Mouse (Mus musculus): ENCODE measurements at regions not wholly inside any gene's neighbourhood (a gene's known extent, or its start where the extent isn't known, plus 50 kb on each side); places are given as distances from the start of the nearest gene placed in this dataset.

DNA sequence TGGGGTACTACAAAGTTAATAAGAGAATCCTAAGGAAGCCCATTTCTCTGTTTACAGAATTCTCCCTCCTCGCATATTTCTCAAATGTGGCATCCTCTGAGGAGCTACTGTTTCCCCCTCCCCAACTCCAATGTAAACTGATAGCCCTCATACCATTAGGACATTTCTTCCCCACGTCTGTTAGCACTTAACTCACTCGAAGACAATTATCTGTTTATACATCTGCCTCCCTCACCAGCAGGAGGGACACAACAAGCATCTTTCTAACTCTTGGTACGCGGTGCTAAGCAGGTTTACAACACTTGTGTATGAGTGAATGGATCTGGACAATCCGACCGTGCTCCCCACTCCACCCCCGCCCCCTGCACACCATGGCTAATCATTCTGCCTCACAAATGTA, 324.8 kb downstream of the Sox4 start:
- no peak for ATAC-seq (ENCODE audit: extremely low read depth, insufficient number of reproducible peaks, low FRiP score, poor library complexity, severe bottlenecking)

DNA sequence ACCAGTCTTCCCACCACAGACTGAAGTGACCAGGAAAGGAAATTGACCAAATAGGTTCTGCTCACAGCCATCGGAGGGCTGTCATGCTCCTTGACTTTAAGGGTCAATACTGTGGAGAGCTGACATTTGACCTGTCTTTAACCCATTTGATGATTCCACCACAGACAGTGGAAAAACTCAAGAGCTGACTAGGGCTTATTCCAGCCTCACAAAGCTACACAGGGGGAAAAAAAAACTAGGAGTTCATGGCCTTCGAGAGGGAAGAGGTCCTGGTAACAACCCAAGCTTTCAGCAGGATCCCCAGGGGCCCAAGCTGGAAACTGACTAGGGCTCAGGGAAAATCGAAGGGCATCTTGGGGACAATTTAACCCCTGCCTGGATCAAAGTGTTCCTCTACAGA, 334.6 kb downstream of the Sox4 start:
- ATAC-seq (ENCODE audit: extremely low read depth, insufficient number of reproducible peaks, low FRiP score, poor library complexity, severe bottlenecking) = no peak

DNA sequence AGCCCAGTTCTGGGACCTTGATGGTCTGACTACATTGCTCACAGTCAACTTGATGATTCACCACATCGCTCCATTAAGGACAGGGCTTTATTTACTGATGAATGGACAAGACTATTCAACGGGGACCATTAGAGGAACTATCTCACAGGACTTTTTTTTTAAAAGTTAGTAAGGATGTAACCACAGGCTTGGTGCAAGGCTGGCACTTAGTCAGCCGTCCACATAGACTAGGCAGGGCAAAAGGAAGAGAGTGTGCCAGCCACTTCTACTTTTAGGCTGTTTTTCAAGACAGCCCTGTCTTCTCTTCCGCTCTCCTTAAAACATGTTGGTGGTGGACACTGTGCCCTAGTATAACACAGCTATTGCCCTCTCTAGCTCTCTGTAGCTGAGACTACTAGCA, 336.0 kb downstream of the Sox4 start:
- peak; percentile 16; the same call in 1 of the 2 replicates for ATAC-seq (ENCODE audit: extremely low read depth, insufficient number of reproducible peaks, low FRiP score, poor library complexity, severe bottlenecking)

DNA sequence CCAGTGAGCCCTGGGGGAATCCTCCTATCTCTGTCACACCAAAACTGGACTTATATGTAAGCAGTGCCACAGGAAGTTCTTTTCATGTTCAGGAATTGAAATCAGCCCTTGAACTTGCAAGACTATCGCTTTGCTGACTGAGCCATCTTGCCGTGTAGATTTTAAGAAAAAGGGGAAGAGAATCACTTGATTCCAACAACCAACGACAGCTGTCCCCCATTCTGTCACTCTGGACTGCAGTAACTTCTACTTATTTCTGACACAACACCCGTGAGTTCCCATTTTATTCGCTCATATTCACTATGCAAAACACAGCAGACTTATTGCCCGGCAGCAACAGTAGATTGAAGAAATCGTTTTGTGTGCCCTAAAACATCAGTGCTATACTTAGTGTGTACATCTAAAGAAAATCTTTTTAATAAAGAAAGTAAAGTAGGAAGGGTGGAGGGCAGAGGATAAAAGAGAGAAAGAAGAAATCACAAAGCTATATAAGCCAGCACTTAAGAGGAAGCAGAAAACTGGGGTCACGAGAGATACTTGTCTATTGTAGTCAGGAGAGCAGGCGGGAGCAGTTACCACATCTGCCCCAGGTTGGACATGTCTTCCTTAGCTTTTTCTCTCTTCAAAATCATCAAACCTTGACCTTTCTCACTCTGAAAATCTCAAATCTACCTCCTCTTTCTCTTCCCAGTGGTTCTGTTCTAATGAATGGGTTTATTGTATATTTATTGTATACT, 336.7 kb downstream of the Sox4 start:
- ATAC-seq (ENCODE audit: extremely low read depth, insufficient number of reproducible peaks, low FRiP score, poor library complexity, severe bottlenecking) = peak; percentile 26; the same call in 1 of the 2 replicates

DNA sequence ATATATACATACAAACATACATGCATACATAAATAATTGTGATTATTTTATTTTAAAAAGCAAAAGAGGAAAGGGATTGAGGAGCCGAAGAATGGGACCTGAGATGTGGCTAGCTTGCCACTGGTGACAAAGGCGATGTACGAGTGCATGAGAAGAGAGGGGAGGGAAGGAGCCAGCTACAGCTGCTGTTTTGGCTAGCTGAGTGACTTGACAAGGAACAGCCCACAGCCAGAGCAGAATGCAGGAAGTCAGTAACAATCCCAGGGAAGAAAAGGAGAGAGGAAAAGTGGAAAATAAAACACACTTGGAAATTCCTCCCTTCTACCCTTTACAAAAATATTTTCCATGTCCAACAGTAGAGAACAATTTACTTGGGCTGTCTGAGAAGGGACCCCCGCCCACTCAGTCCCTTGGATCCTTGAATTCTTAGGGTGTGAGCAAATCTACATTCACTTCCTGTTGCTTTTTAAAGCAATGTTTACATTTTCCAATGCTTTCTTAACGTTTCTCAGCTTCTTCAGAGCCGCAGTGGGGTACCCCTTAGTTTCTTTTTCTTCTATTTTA, 345.9 kb downstream of the Sox4 start:
- ATAC-seq (ENCODE audit: extremely low read depth, insufficient number of reproducible peaks, low FRiP score, poor library complexity, severe bottlenecking) = no peak

DNA sequence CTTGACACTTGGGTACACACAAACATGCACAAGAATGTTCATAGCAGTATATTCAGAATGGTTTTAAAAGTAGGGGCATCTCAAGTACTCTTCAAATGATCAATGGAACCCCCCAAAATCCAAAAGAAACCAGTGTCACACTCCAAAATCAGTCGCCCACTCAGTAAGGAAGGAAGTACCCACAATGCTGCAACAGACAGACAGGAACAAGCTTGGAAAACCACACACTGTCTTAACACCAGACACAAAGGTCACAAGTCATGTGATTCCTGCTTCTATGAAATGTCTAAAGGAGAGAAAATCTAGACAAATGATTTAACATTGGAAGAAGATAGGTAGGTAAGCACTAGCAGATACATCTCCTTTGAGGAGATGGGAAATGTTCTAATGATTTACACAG, 346.9 kb downstream of the Sox4 start:
- ATAC-seq (ENCODE audit: extremely low read depth, insufficient number of reproducible peaks, low FRiP score, poor library complexity, severe bottlenecking) = no peak

DNA sequence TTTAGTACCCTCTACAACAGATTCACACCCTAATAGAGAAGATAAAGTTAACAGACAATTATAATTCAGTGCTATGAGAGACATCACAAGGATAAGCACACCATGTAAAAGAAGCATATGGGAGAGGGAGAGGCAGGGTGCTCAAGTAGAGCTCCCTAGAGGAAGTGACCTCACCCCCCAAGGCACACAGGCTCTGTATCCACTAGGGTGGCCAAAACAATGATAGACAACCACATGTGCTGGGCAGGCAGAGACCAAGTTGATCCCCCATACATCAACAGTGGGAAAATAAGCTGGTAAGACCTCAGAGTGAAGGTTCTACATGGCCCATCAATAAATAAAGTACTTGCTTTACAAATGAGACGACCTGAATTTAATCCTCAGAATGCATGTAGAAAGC, 347.7 kb downstream of the Sox4 start:
- no peak for ATAC-seq (ENCODE audit: extremely low read depth, insufficient number of reproducible peaks, low FRiP score, poor library complexity, severe bottlenecking)

DNA sequence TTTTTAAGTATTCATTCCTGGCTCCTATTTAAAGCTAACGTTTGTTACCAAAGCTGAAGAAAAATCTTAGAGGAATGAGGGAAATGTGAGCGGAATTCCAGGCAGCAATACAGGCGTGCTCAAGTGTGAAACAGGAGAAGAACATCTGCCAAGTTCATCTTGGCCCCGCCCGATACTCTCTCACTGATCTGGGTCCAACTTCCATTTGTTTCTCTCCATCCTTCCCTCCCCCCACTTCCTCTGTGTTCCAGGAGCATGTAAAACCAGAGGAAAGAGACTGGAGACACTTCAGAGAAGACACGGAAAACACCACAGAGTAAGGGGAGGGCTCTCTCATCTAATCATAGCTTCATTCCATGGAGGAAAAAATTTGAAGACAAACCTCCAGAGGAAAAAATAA, 346.7 kb downstream of the Gm11361 start:
- ATAC-seq (ENCODE audit: extremely low read depth, insufficient number of reproducible peaks, low FRiP score, poor library complexity, severe bottlenecking) = no peak

DNA sequence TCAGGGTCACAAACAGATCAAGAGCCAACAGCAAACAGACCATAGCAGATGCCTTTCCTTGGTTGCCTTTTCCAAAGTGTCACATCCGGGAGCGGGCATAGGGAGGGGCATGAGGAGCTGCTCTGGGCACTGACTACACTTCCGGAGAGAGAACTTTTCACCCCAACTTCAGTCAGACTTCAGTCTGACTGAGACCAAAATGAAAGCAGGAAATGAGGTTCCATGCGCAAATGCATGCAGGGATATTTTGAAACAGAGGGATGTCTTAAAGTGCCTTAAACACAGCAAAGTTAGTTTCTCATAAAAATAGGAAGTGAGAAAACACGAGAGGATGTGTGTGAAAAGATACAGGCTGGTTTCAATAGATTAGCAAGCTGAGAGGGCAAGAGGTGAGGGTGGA, 343.5 kb downstream of the Gm11361 start:
- peak; percentile 75 for ATAC-seq (ENCODE audit: extremely low read depth, insufficient number of reproducible peaks, low FRiP score, poor library complexity, severe bottlenecking)

DNA sequence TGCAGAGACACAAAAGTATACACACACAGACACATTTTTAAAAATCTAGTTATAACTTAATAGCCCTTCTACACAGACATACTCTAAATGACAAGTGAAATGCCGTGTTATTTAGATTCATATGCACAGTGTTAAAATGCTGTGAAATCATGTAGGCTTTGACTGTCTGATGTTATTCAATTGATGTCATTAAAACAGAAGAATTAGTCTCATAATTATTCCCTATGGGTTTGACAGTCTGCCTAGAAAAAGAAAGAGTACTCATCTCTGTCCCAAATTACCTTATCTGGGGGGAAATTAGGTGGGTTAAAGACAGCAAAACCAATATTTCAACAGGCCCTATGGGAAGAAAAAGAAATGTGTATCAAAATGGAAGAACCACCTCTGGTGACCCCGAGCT, 339.0 kb downstream of the Gm11361 start:
- no peak for ATAC-seq (ENCODE audit: extremely low read depth, insufficient number of reproducible peaks, low FRiP score, poor library complexity, severe bottlenecking)

DNA sequence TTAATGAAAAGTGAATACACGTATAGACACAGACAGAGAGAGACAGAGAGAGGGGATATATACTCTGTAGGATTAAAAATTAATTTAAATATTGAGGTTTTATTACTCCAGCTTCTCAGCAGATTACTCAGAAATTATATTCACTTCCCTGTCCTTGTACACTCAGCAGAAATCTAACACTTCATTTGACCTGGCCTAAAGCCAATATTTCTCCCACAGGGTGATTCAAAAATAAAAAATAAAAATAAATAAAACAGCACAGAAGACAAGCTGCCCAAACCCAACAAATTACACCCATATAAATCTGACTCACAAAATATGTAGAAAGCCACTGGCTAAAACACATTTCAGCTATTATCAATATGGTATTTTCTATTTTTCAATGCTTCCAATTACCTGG, 334.8 kb downstream of the Gm11361 start:
- no peak for ATAC-seq (ENCODE audit: extremely low read depth, insufficient number of reproducible peaks, low FRiP score, poor library complexity, severe bottlenecking)

DNA sequence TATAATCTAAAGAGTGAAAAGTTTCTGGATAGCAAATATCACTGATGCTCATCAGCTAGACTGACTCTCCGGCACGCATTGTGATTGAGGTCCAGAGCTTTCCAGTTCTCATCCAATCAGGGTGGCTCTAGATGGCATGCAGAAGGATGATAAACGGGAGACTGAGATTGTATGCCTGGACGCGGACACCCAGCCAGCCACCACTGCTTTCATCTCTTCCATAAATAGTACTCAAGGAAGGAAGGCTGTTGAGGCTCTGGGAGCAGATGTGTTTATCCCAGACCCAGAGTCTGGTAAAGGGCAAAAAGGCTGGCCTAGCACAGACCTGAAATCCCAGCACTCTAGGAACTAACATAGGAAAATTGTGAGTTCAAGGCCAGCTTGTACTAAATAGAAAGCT, 330.6 kb downstream of the Gm11361 start:
- no peak for ATAC-seq (ENCODE audit: extremely low read depth, insufficient number of reproducible peaks, low FRiP score, poor library complexity, severe bottlenecking)

DNA sequence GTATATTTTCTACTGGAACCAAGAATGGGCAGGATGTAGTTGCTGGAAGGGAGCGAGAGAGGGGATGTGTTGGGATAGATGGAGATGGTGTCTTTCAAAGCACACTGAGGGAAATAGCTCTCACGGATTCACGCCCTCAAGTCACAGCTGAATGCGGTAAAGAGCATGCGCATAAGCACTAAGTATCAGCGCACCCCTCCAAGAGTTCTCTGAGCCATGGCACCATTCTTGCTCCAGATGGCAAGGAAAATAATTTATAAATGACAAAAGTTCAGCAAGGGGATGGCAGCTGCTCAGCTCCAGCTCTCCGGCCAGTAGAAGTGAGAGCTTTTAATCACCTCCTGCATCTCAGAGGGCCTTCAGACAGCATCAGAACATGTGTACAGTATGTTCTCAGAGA, 329.4 kb downstream of the Gm11361 start:
- ATAC-seq (ENCODE audit: extremely low read depth, insufficient number of reproducible peaks, low FRiP score, poor library complexity, severe bottlenecking) = no peak

DNA sequence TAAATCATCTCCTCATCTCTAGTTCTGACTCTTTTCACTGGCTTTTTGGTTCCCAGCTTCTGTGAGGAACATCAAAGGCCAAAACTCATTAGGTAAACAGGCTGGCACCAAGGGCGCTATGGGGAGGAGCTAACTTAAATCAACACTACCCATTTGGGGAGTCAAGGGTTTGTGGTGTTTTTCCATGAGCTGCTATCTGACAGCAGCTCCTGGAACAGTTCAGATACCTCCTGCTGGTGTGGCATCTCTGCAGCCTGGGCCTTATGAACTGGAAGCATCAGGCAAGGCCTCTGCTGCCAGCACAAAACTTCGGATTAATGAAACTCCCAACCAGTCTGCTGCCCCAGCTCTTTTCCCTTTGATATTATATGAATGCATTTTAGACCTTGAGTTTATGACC, 328.8 kb downstream of the Gm11361 start:
- no peak for ATAC-seq (ENCODE audit: extremely low read depth, insufficient number of reproducible peaks, low FRiP score, poor library complexity, severe bottlenecking)

DNA sequence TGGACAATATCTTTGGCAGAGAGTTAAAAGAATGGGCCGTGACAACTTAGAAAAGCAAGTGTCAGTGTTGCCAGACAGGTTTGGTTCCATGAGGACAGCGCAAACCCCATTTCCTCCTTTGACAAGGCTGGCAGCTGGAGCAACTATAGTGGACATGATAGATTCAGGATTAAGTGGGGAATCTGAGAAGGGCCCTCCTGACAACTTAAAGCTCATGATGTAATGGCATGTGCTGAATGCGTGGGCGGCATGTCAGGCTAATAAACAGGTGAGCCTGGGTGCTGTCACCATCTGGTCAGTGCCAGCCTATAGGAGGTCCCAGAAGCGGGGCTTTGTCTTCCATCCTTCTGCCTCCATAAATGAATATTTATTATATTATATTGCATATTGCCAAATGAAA, 326.3 kb downstream of the Gm11361 start:
- ATAC-seq (ENCODE audit: extremely low read depth, insufficient number of reproducible peaks, low FRiP score, poor library complexity, severe bottlenecking) = no peak

DNA sequence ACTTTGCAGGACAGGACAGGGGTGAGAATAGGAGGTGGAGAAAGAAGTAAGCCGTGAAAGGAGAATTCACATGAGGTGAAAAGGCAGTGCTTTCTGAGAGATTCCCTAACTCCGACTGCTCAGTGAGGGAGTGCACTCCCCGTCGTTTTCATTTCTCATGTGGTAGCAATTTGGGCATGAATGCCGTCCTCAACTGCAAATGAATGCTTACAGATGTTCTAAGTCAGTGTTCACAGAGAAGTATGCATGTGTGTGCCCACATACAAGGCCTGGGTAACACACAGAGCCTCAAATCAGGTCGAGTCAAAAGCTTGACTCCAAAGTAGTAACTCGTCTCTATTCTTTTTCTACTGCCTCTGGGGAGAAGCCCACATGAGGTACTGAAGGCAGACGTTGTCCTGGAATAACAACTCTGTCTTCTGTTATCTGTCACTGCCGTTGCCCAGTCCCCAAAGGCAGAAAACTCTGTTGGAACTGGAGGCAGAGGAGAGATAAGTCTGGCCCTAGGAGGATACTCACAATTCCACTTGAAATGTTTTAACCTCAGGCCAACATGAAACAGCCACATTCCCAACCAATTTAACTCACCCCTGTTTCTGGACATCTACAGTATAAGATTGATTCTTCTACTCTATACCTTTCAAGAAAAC, 318.0 kb downstream of the Gm11361 start:
- no peak for ATAC-seq (ENCODE audit: extremely low read depth, insufficient number of reproducible peaks, low FRiP score, poor library complexity, severe bottlenecking)

DNA sequence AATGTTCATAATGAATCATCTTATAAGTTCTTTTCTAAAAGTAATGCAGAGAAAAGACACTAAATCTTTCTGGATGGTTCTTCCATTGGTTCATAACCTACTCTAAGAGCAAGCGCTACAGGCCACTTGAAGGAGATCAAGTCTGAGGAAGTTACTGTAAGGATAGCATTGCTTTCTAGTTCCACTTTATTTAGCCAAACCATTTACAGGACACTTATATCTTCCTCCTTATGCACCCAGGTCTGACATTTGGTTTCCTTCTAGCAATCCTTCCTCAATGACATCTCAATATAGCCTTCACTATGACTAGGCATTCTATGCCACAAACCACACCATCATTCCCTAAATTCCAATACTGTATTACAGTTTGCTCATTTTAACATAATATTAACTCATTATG, 316.0 kb downstream of the Gm11361 start:
- no peak for ATAC-seq (ENCODE audit: extremely low read depth, insufficient number of reproducible peaks, low FRiP score, poor library complexity, severe bottlenecking)

DNA sequence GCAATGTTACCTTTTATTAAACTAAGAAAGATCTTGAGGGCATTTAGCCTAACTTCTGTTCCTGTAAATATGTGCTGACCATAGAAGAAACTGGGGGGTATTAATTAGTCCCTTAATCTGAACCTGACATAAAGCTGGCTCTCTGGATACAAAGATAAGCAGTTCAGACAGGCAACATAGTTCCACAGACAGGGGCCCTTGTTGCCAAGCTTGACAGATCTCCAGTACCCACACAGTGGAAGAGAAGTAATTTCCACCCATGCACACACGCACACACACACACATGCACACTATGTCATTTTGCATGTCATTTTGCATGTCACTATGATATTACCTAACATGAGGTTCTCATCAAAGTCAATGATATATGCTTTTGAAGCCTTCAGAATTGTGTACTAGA, 315.1 kb downstream of the Gm11361 start:
- no peak for ATAC-seq (ENCODE audit: extremely low read depth, insufficient number of reproducible peaks, low FRiP score, poor library complexity, severe bottlenecking)

DNA sequence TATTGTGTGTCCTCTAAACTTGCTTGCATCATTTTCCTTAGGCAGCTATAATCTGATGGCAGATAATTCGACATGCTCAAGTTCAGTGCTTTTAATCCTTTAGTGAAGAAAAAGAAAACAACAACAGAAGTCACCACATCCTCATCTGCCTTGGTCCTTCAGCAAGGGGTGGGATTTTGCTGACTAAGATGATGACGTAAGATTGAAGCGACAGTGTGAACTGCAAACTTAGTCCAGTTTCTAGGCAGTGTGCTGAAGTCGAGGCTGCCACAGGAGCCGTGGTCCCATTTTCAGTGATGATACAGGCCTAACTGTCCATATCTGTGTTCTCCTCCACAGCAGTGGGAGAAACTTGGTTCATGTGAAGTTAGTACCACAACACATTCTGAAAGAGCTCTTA, 314.4 kb downstream of the Gm11361 start:
- no peak for ATAC-seq (ENCODE audit: extremely low read depth, insufficient number of reproducible peaks, low FRiP score, poor library complexity, severe bottlenecking)

DNA sequence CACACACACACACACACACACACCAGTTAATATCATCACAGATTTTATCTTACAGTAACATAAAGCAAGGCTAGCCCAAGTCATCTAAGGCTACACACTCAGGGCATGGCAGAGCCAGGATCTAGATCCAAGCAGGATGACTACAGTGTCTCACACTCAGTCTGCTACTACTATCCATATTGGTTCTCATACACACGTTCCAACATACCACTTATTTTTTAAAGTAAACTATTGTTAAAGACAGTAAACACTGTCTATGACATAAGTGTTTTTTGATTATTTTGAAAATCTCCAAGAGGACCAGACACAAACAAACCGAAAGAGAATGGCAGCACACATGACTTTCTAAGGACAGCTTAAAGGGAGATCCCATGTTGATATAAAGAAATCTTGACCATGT, 306.3 kb downstream of the Gm11361 start:
- no peak for ATAC-seq (ENCODE audit: extremely low read depth, insufficient number of reproducible peaks, low FRiP score, poor library complexity, severe bottlenecking)

DNA sequence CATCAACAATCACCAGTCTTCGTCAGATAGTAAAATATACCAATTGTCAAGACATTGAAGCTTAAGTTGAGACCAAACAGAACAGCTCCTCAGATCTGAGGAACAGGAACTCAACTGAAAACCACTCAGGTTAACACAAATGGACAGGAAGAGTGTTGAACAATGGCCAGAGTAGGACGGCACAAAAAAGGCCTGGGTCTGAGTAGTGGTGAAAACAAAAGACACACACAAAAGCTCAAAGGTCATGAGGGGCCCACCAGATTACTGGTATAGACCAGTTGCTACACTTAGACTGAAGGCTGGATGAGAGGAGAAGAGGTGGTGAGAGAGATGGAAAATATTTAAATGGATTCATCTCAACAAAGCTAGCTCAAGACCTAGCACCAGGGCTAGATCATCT, 302.8 kb downstream of the Gm11361 start:
- no peak for ATAC-seq (ENCODE audit: extremely low read depth, insufficient number of reproducible peaks, low FRiP score, poor library complexity, severe bottlenecking)

All from neutrophil, adult 5-6 weeks (primary cell).